Mouse (Mus musculus) c-Kit-negative CD71-positive TER-119-positive erythroid progenitor cells, embryonic 14.5 days (primary cell): ENCODE measurements around the gene Agbl4.

ENCODE experiments used
- DNase-seq: peaks from one replicate; pipeline ENCODE4 v3.0.0-alpha.2; 2013; ENCODE audit warnings: low read depth, low spot score

The Agbl4 gene

GRCm38 (mm10) chr4:110397618-110398045 is at the start of gene Agbl4:
Agbl4 (plus strand) TSS chr4:110397661.
- DNase-seq, result no peak

- no peak for DNase-seq
These were observed 46.6 kb upstream of the Agbl4 start for GRCm38 (mm10) chr4:110350856-110351177.

GRCm38 (mm10) chr4:110351178-110352000 is 46.1 kb upstream of the Agbl4 start, which contains the start of gene Elavl4:
Elavl4 (minus strand) TSS chr4:110351909.
- no peak for DNase-seq

GRCm38 (mm10) chr4:110352001-110352369 is 45.5 kb upstream of the Agbl4 start:
- no peak for DNase-seq

GRCm38 (mm10) chr4:110360568-110360967 is 36.9 kb upstream of the Agbl4 start:
- DNase-seq, result no peak

GRCm38 (mm10) chr4:110396221-110396620 is 1.2 kb upstream of the Agbl4 start:
- no peak for DNase-seq

- DNase-seq, result no peak
These were observed 22.8 kb downstream of the Agbl4 start for GRCm38 (mm10) chr4:110420306-110420705.

- DNase-seq, result no peak
These were observed 30.2 kb downstream of the Agbl4 start for GRCm38 (mm10) chr4:110427653-110428052.

GRCm38 (mm10) chr4:110494371-110494770 is 96.9 kb downstream of the Agbl4 start:
- DNase-seq, result no peak

GRCm38 (mm10) chr4:110529804-110530203 is 132.3 kb downstream of the Agbl4 start:
- DNase-seq, result no peak

GRCm38 (mm10) chr4:110549223-110549622 is 151.8 kb downstream of the Agbl4 start:
- DNase-seq, result no peak

GRCm38 (mm10) chr4:110597726-110598283 is 200.3 kb downstream of the Agbl4 start:
- DNase-seq, result no peak

- DNase-seq, result no peak
These were observed 244.0 kb downstream of the Agbl4 start for GRCm38 (mm10) chr4:110641417-110641816.

GRCm38 (mm10) chr4:110662940-110663339 is 265.5 kb downstream of the Agbl4 start:
- no peak for DNase-seq

GRCm38 (mm10) chr4:110674121-110674520 is 276.7 kb downstream of the Agbl4 start:
- DNase-seq, result no peak

- no peak for DNase-seq
These were observed 337.7 kb downstream of the Agbl4 start for GRCm38 (mm10) chr4:110735141-110735540.

GRCm38 (mm10) chr4:110757941-110758340 is 360.5 kb downstream of the Agbl4 start:
- DNase-seq, result no peak

GRCm38 (mm10) chr4:110788596-110788995 is 391.1 kb downstream of the Agbl4 start:
- DNase-seq, result no peak

GRCm38 (mm10) chr4:110799902-110800301 is 402.4 kb downstream of the Agbl4 start:
- DNase-seq, result no peak

GRCm38 (mm10) chr4:110810947-110811346 is 413.5 kb downstream of the Agbl4 start:
- no peak for DNase-seq

GRCm38 (mm10) chr4:110832776-110833175 is 435.3 kb downstream of the Agbl4 start:
- no peak for DNase-seq

- DNase-seq, result no peak
These were observed 482.4 kb downstream of the Agbl4 start for GRCm38 (mm10) chr4:110879719-110880443.

- DNase-seq, result no peak
These were observed 518.6 kb downstream of the Agbl4 start for GRCm38 (mm10) chr4:110916061-110916460.
